Comparison of ENCODE assay signal across 26 mouse cellular contexts in the genomic region with DNA sequence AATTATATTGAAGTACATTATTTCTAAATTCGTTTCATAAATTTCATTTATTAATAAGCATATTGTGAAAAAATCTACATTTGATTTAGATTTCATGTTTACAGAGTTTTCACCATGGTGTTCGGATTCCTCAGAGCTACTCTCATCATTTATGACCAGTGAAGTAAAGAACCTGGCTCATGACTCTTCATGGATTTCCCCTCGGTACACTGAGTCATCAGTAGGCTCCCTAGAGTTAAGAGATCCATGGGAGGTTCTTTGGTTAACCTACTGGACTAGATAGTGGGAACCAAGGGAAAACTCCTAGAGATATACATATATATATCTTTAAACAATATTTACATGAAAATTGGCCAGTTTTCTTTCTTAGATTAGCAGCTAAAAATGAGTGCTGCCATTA.
"Had no signal": no experiment of that assay in that cellular context is flagged by ENCODE, and none has a peak within 500 bp of the region (broad histone marks: within the 10 kb centered on the region; RNA-seq: fewer than 3 reads in every experiment).

No protein-coding gene starts in this region.

- H3K4me2 ChIP-seq: embryonic facial prominence, embryonic 12.5 days; embryonic facial prominence, embryonic 13.5 days; embryonic facial prominence, embryonic 15.5 days; forebrain, embryonic 12.5 days; forebrain, embryonic 13.5 days; forebrain, embryonic 15.5 days had no signal

- H3K4me3 ChIP-seq: embryonic facial prominence, embryonic 10.5 days; embryonic facial prominence, embryonic 12.5 days; embryonic facial prominence, embryonic 13.5 days; embryonic facial prominence, embryonic 15.5 days; erythroblast, embryonic 14.5 days; forebrain, embryonic 10.5 days; forebrain, embryonic 12.5 days; forebrain, embryonic 13.5 days; forebrain, embryonic 15.5 days; gastrocnemius, adult 2 months; heart, adult 2 months; heart, embryonic 10.5 days had no signal

- DNase-seq: cerebellum, adult 9-11 months; cerebellum, postnatal 10 days; cerebellum, postnatal 14 days; cerebellum, postnatal 25 days; cerebellum, postnatal 36 days; embryo, embryonic 11 days; forebrain, postnatal 0 days; gastrocnemius, adult 2 months; gastrocnemius, postnatal 10 days; gastrocnemius, postnatal 14 days; gastrocnemius, postnatal 25 days; gastrocnemius, postnatal 36 days; heart, adult 11 months; heart, adult 18-20 months; heart, adult 2 months had no signal

- H3K9me3 ChIP-seq: embryonic facial prominence, embryonic 10.5 days; embryonic facial prominence, embryonic 12.5 days; embryonic facial prominence, embryonic 13.5 days; embryonic facial prominence, embryonic 15.5 days; forebrain, embryonic 10.5 days; forebrain, embryonic 12.5 days; forebrain, embryonic 13.5 days; forebrain, embryonic 15.5 days; heart, embryonic 10.5 days had no signal

- H3K27me3 ChIP-seq: embryonic facial prominence, embryonic 12.5 days; embryonic facial prominence, embryonic 13.5 days; embryonic facial prominence, embryonic 15.5 days; forebrain, embryonic 12.5 days; forebrain, embryonic 13.5 days; forebrain, embryonic 15.5 days had no signal

- H3K9ac ChIP-seq: embryonic facial prominence, embryonic 12.5 days; embryonic facial prominence, embryonic 13.5 days; embryonic facial prominence, embryonic 15.5 days; forebrain, embryonic 12.5 days; forebrain, embryonic 13.5 days; forebrain, embryonic 15.5 days; forebrain, postnatal 0 days had no signal

- H3K27ac ChIP-seq: embryonic facial prominence, embryonic 10.5 days; embryonic facial prominence, embryonic 12.5 days; embryonic facial prominence, embryonic 13.5 days; embryonic facial prominence, embryonic 15.5 days; forebrain, embryonic 10.5 days; forebrain, embryonic 12.5 days; forebrain, embryonic 13.5 days; forebrain, embryonic 15.5 days; gastrocnemius, adult 2 months; heart, adult 2 months; heart, embryonic 10.5 days had no signal

- ATAC-seq: forebrain, embryonic 13.5 days; forebrain, embryonic 14.5 days; forebrain, embryonic 15.5 days; forebrain, postnatal 0 days had no signal

- H3K4me1 ChIP-seq: embryonic facial prominence, embryonic 10.5 days; embryonic facial prominence, embryonic 12.5 days; embryonic facial prominence, embryonic 13.5 days; embryonic facial prominence, embryonic 15.5 days; forebrain, embryonic 10.5 days; forebrain, embryonic 12.5 days; forebrain, embryonic 13.5 days; forebrain, embryonic 15.5 days; heart, embryonic 10.5 days had no signal
